Mouse (Mus musculus) MEL (cell line): ENCODE measurements at regions not wholly inside any gene's neighbourhood (a gene's known extent, or its start where the extent isn't known, plus 50 kb on each side); places are given as distances from the start of the nearest gene placed in this dataset.

Experiments
- DNase-seq: peaks from one replicate; pipeline ENCODE4 v3.0.0; 2011; ENCODE audit warnings: low read depth, low spot score
- H3K27ac ChIP-seq: 2 replicates; pipeline ENCODE4 v1.5.1; 2012; ENCODE audit warnings: low read depth, mild to moderate bottlenecking, control low read depth, low read length, moderate library complexity; ENCODE audit not compliant: control insufficient read depth
- H3K27me3 ChIP-seq, 2 experiments: fragments of 150-350 bp in 1 of 2; sonication (generic) in 1 of 2; 2 replicates each; pipeline ENCODE4 v1.6.1; 2012; ENCODE audit warnings: low read length in 2 of 2, mild to moderate bottlenecking in 2 of 2, improper control_type of control experiment in 1 of 2, moderate library complexity in 1 of 2; ENCODE audit not compliant: insufficient read depth in 2 of 2, control insufficient read depth in 1 of 2
- H3K36me3 ChIP-seq, 2 experiments: 2 replicates each; pipeline ENCODE4 v1.6.1; 2012 to 2014; ENCODE audit warnings: low read length in 2 of 2, improper control_type of control experiment in 1 of 2, inconsistent platforms in 1 of 2, mild to moderate bottlenecking in 1 of 2; ENCODE audit not compliant: insufficient read depth in 2 of 2, control insufficient read depth in 1 of 2
- H3K4me1 ChIP-seq, 2 experiments: fragments of 150-350 bp in 1 of 2; sonication (generic) in 1 of 2; 2 replicates each; pipeline ENCODE4 v1.6.1; 2012; ENCODE audit warnings: low read length in 2 of 2, improper control_type of control experiment in 1 of 2, mild to moderate bottlenecking in 1 of 2; ENCODE audit not compliant: insufficient read depth in 2 of 2, control insufficient read depth in 1 of 2
- H3K4me3 ChIP-seq, 2 experiments: fragments of 150-350 bp in 1 of 2; sonication (generic) in 1 of 2; 2 replicates each; pipeline ENCODE4 v1.5.1; 2012; ENCODE audit warnings: low read depth in 2 of 2, low read length in 2 of 2, mild to moderate bottlenecking in 2 of 2, moderate library complexity in 2 of 2, control low read depth in 1 of 2, improper control_type of control experiment in 1 of 2; ENCODE audit not compliant: control insufficient read depth in 1 of 2, insufficient read depth in 1 of 2
- H3K79me2 ChIP-seq: 2 replicates; pipeline ENCODE4 v1.6.1; 2012; ENCODE audit warnings: mild to moderate bottlenecking, low read length, moderate library complexity; ENCODE audit not compliant: control insufficient read depth, poor library complexity, insufficient read depth
- H3K9ac ChIP-seq: 2 replicates; pipeline ENCODE4 v1.6.1; 2012; ENCODE audit warnings: low read depth, mild to moderate bottlenecking, control low read depth, low read length, moderate library complexity; ENCODE audit not compliant: control insufficient read depth, poor library complexity, severe bottlenecking
- H3K9me3 ChIP-seq: fragments of 150-350 bp; sonication (generic); replicated peaks from 2 replicates; pipeline ENCODE4 v1.6.1; 2012; ENCODE audit warnings: mild to moderate bottlenecking, low read length, improper control_type of control experiment, moderate library complexity; ENCODE audit not compliant: insufficient read depth
- CHD2 ChIP-seq: IDR thresholded peaks from 2 replicates; pipeline ENCODE4 v1.6.1; 2011; ENCODE audit warnings: low read length, improper control_type of control experiment
- CTCF ChIP-seq, 3 experiments: IDR thresholded peaks in 2 of 3; conservative IDR thresholded peaks in 1 of 3; 2 replicates each; pipeline ENCODE4 v1.5.1; 2011 to 2012; ENCODE audit warnings: low read length in 3 of 3, low read depth in 2 of 3, mild to moderate bottlenecking in 2 of 3, improper control_type of control experiment in 1 of 3, inconsistent platforms in 1 of 3, mixed read lengths in 1 of 3, moderate library complexity in 1 of 3; ENCODE audit not compliant: control insufficient read depth in 1 of 3, insufficient read depth in 1 of 3, poor library complexity in 1 of 3, severe bottlenecking in 1 of 3
- E2F4 ChIP-seq: IDR thresholded peaks from 2 replicates; pipeline ENCODE4 v1.6.1; 2011; ENCODE audit warnings: low read depth, low read length, improper control_type of control experiment, borderline replicate concordance
- GABPA ChIP-seq: IDR thresholded peaks from 2 replicates; pipeline ENCODE4 v1.6.1; 2012; ENCODE audit warnings: low read depth, mild to moderate bottlenecking, inconsistent platforms, low read length, improper control_type of control experiment, moderate library complexity
- MAFK ChIP-seq: IDR thresholded peaks from 2 replicates; pipeline ENCODE4 v1.6.1; 2011; ENCODE audit warnings: low read depth, mild to moderate bottlenecking, low read length, improper control_type of control experiment, borderline replicate concordance
- MEF2A ChIP-seq: IDR thresholded peaks from 2 replicates; pipeline ENCODE4 v1.6.1; 2014; ENCODE audit warnings: low read depth, mild to moderate bottlenecking, inconsistent platforms, low read length, improper control_type of control experiment; ENCODE audit not compliant: poor library complexity, insufficient replicate concordance, severe bottlenecking; ENCODE audit errors: extremely low read depth
- MYB ChIP-seq: IDR thresholded peaks from 2 replicates; pipeline ENCODE4 v1.6.1; 2011; ENCODE audit warnings: mild to moderate bottlenecking, low read depth, low read length, improper control_type of control experiment
- MYC ChIP-seq: IDR thresholded peaks from 2 replicates; pipeline ENCODE4 v1.6.1; 2011; ENCODE audit warnings: low read depth, mild to moderate bottlenecking, low read length, improper control_type of control experiment, moderate library complexity
- NRF1 ChIP-seq: IDR thresholded peaks from 2 replicates; pipeline ENCODE4 v1.6.1; 2014; ENCODE audit warnings: low read depth, mild to moderate bottlenecking, inconsistent platforms, low read length, improper control_type of control experiment, moderate library complexity; ENCODE audit not compliant: poor library complexity, insufficient read depth, severe bottlenecking
- RAD21 ChIP-seq: IDR thresholded peaks from 2 replicates; pipeline ENCODE4 v1.6.1; 2011; ENCODE audit warnings: mild to moderate bottlenecking, low read depth, low read length, improper control_type of control experiment
- RCOR1 ChIP-seq: IDR thresholded peaks from 2 replicates; pipeline ENCODE4 v1.6.1; 2012; ENCODE audit warnings: low read depth, mild to moderate bottlenecking, inconsistent platforms, low read length, improper control_type of control experiment
- SIN3A ChIP-seq: IDR thresholded peaks from 2 replicates; pipeline ENCODE4 v1.6.1; 2012; ENCODE audit warnings: low read length, improper control_type of control experiment, inconsistent platforms
- TBP ChIP-seq: IDR thresholded peaks from 2 replicates; pipeline ENCODE4 v1.8.0; 2011; ENCODE audit warnings: low read depth, low read length, improper control_type of control experiment
- USF1 ChIP-seq: IDR thresholded peaks from 2 replicates; pipeline ENCODE4 v1.6.1; 2014; ENCODE audit warnings: low read depth, mild to moderate bottlenecking, inconsistent platforms, low read length, improper control_type of control experiment, moderate library complexity
- USF2 ChIP-seq, 2 experiments: IDR thresholded peaks; 2 replicates each; pipeline ENCODE4 v1.6.1; 2011 to 2012; ENCODE audit warnings: improper control_type of control experiment in 2 of 2, low read length in 2 of 2, borderline replicate concordance in 1 of 2, inconsistent platforms in 1 of 2, low read depth in 1 of 2, mild to moderate bottlenecking in 1 of 2; ENCODE audit not compliant: insufficient read depth in 1 of 2
- ZC3H11A ChIP-seq: IDR thresholded peaks from 2 replicates; pipeline ENCODE4 v1.6.1; 2012; ENCODE audit warnings: low read depth, mild to moderate bottlenecking, inconsistent platforms, low read length, improper control_type of control experiment
- ZNF384 ChIP-seq: IDR thresholded peaks from 2 replicates; pipeline ENCODE4 v1.6.1; 2012; ENCODE audit warnings: low read depth, mild to moderate bottlenecking, inconsistent platforms, low read length, improper control_type of control experiment

- no peak overlapping the region for H3K27ac ChIP-seq
- no peaks in the 10 kb centered on the region for H3K79me2 ChIP-seq
- TF ChIP-seq ZNF384 (no peak), RCOR1 (no peak), CTCF (IDR thresholded peaks at IDR 0.05 in 2 of 3, conservative IDR thresholded peaks at IDR 0.05 in 1 of 3; ENCODE audit: control insufficient read depth in 1 of 3, insufficient read depth in 1 of 3, low read depth in 2 of 3, low read length in 3 of 3, poor library complexity in 1 of 3, severe bottlenecking in 1 of 3) (no peak), GABPA (no peak), ZC3H11A (no peak), USF1 (no peak)
- no peak overlapping the region for H3K9ac ChIP-seq
- H3K36me3 ChIP-seq, result no peaks in the 10 kb centered on the region
- no peaks in the 10 kb centered on the region for H3K4me1 ChIP-seq
- no peaks in the 10 kb centered on the region for H3K27me3 ChIP-seq
- H3K9me3 ChIP-seq, result no peaks in the 10 kb centered on the region
- DNase-seq, result no peak
- no peak overlapping the region for H3K4me3 ChIP-seq
Measured at GRCm38 (mm10) chr10:97122693-97123092, 356.7 kb upstream of the Dcn start.

GRCm38 (mm10) chr10:97141561-97141960 is 337.8 kb upstream of the Dcn start:
- no peaks in the 10 kb centered on the region for H3K27me3 ChIP-seq
- H3K4me1 ChIP-seq, result no peaks in the 10 kb centered on the region
- H3K79me2 ChIP-seq, result no peaks in the 10 kb centered on the region
- no peak overlapping the region for H3K27ac ChIP-seq
- no peaks in the 10 kb centered on the region for H3K36me3 ChIP-seq
- no peaks in the 10 kb centered on the region for H3K9me3 ChIP-seq
- no peak overlapping the region for H3K9ac ChIP-seq
- H3K4me3 ChIP-seq, result no peak overlapping the region
- DNase-seq, result no peak
- TF ChIP-seq E2F4, result no peak
- no peak for TF ChIP-seq MYB
- no peak for TF ChIP-seq MEF2A

- no peak overlapping the region for H3K27ac ChIP-seq
- no peaks in the 10 kb centered on the region for H3K4me1 ChIP-seq
- no peaks in the 10 kb centered on the region for H3K9me3 ChIP-seq
- no peak overlapping the region for H3K4me3 ChIP-seq
- no peak overlapping the region for H3K9ac ChIP-seq
- H3K36me3 ChIP-seq, result no peaks in the 10 kb centered on the region
- TF ChIP-seq MAFK (no peak), NRF1 (no peak), MYC (no peak), ZC3H11A (no peak), CHD2 (no peak), RAD21 (no peak), SIN3A (no peak), MYB (no peak), GABPA (no peak), USF2 (IDR thresholded peaks at IDR 0.05; ENCODE audit: borderline replicate concordance in 1 of 2, insufficient read depth in 1 of 2, low read depth in 1 of 2, low read length in 2 of 2) (no peak), TBP (no peak), USF1 (no peak)
- no peaks in the 10 kb centered on the region for H3K79me2 ChIP-seq
- no peak for DNase-seq
- no peaks in the 10 kb centered on the region for H3K27me3 ChIP-seq
Measured at GRCm38 (mm10) chr10:97158561-97159395, 320.6 kb upstream of the Dcn start.
